Mouse (Mus musculus): ENCODE measurements around the gene Hoxc4. TPM values are rescaled to one million over a fixed set of nuclear protein-coding genes. Genes with fewer than 3 reads are reported as not detected.

The Hoxc4 gene
- polyA plus RNA-seq (2012; rRNA removed): 0.13 and 0.25 TPM in 2 replicates

GRCm38 (mm10) chr15:103018636-103019035, at the start of gene Hoxc4:
Gene Hoxc4, plus strand, starts transcription at chr15:103018934.
- H3K4me3 ChIP-seq (ENCODE audit: extremely low read depth, insufficient read depth, insufficient read length): no peak within 1 kb of the TSS
- no peak within 1 kb of the TSS for H3K27ac ChIP-seq (ENCODE audit: insufficient read depth, low read length)
- DNase-seq (ENCODE audit: low read depth in 1 of 2, low spot score in 2 of 2): no peak
- no peak for TF ChIP-seq CTCF (IDR thresholded peaks at IDR 0.05; ENCODE audit: extremely low read depth, insufficient read depth, insufficient read length, insufficient replicate concordance)
- no peak for TF ChIP-seq POLR2A (IDR thresholded peaks at IDR 0.05; ENCODE audit: low read depth, low read length)
- peaks cover 2% of the 10 kb centered on the region; the same call in 1 of the 2 replicates for H3K4me1 ChIP-seq (ENCODE audit: control insufficient read depth, insufficient read depth, insufficient read length)
- WGBS: 73% methylated on average over 9 of the region's 9 CpGs
- H3K27me3 ChIP-seq (ENCODE audit: control insufficient read depth, insufficient read depth, low read length): peaks cover 15% of the 10 kb centered on the region
- no peaks in the 10 kb centered on the region for H3K36me3 ChIP-seq (ENCODE audit: control insufficient read depth, insufficient read depth, low read length)

GRCm38 (mm10) chr15:102969296-102969695, 49.4 kb upstream of the Hoxc4 start:
- Histone ChIP-seq H3K4me1 (ENCODE audit: control insufficient read depth, insufficient read depth, insufficient read length) (no peaks in the 10 kb centered on the region), H3K36me3 (ENCODE audit: control insufficient read depth, insufficient read depth, low read length) (no peaks in the 10 kb centered on the region), H3K4me3 (ENCODE audit: extremely low read depth, insufficient read depth, insufficient read length) (no peak overlapping the region), H3K27ac (ENCODE audit: insufficient read depth, low read length) (no peak overlapping the region), H3K27me3 (ENCODE audit: control insufficient read depth, insufficient read depth, low read length) (peaks cover 36% of the 10 kb centered on the region)
- TF ChIP-seq POLR2A (IDR thresholded peaks at IDR 0.05; ENCODE audit: low read depth, low read length) (no peak), CTCF (IDR thresholded peaks at IDR 0.05; ENCODE audit: extremely low read depth, insufficient read depth, insufficient read length, insufficient replicate concordance) (no peak)
- WGBS: 33% methylated on average over 1 of the region's 1 CpGs
- DNase-seq (ENCODE audit: low read depth in 1 of 2, low spot score in 2 of 2): no peak

GRCm38 (mm10) chr15:102970740-102971139, 48.0 kb upstream of the Hoxc4 start:
- 1% methylated on average over 12 of the region's 12 CpGs for WGBS
- no peak for TF ChIP-seq CTCF (IDR thresholded peaks at IDR 0.05; ENCODE audit: extremely low read depth, insufficient read depth, insufficient read length, insufficient replicate concordance)
- TF ChIP-seq POLR2A (IDR thresholded peaks at IDR 0.05; ENCODE audit: low read depth, low read length): no peak
- Histone ChIP-seq H3K36me3 (ENCODE audit: control insufficient read depth, insufficient read depth, low read length) (no peaks in the 10 kb centered on the region), H3K27ac (ENCODE audit: insufficient read depth, low read length) (no peak overlapping the region), H3K4me3 (ENCODE audit: extremely low read depth, insufficient read depth, insufficient read length) (no peak overlapping the region), H3K27me3 (ENCODE audit: control insufficient read depth, insufficient read depth, low read length) (peaks cover 38% of the 10 kb centered on the region), H3K4me1 (ENCODE audit: control insufficient read depth, insufficient read depth, insufficient read length) (no peaks in the 10 kb centered on the region)
- DNase-seq (ENCODE audit: low read depth in 1 of 2, low spot score in 2 of 2): no peak

GRCm38 (mm10) chr15:102972254-102972653, 46.5 kb upstream of the Hoxc4 start:
- 4% methylated on average over 21 of the region's 21 CpGs for WGBS
- no peaks in the 10 kb centered on the region for H3K36me3 ChIP-seq (ENCODE audit: control insufficient read depth, insufficient read depth, low read length)
- no peak for DNase-seq (ENCODE audit: low read depth in 1 of 2, low spot score in 2 of 2)

GRCm38 (mm10) chr15:102972753-102973152, 46.0 kb upstream of the Hoxc4 start:
- WGBS: 7% methylated on average over 6 of the region's 6 CpGs

More at GRCm38 (mm10) chr15:102972254-102972653, 46.5 kb upstream of the Hoxc4 start:
- TF ChIP-seq POLR2A (IDR thresholded peaks at IDR 0.05; ENCODE audit: low read depth, low read length) (no peak), CTCF (IDR thresholded peaks at IDR 0.05; ENCODE audit: extremely low read depth, insufficient read depth, insufficient read length, insufficient replicate concordance) (no peak)
- H3K27me3 ChIP-seq (ENCODE audit: control insufficient read depth, insufficient read depth, low read length): peaks cover 35% of the 10 kb centered on the region
- no peak overlapping the region for H3K4me3 ChIP-seq (ENCODE audit: extremely low read depth, insufficient read depth, insufficient read length)
- no peak overlapping the region for H3K27ac ChIP-seq (ENCODE audit: insufficient read depth, low read length)
- peaks cover 9% of the 10 kb centered on the region; the same call in 1 of the 2 replicates for H3K4me1 ChIP-seq (ENCODE audit: control insufficient read depth, insufficient read depth, insufficient read length)

GRCm38 (mm10) chr15:102975034-102975433, 43.7 kb upstream of the Hoxc4 start:
- no peak overlapping the region for H3K27ac ChIP-seq (ENCODE audit: insufficient read depth, low read length)
- peaks cover 42% of the 10 kb centered on the region for H3K27me3 ChIP-seq (ENCODE audit: control insufficient read depth, insufficient read depth, low read length)
- no peak for TF ChIP-seq POLR2A (IDR thresholded peaks at IDR 0.05; ENCODE audit: low read depth, low read length)
- TF ChIP-seq CTCF (IDR thresholded peaks at IDR 0.05; ENCODE audit: extremely low read depth, insufficient read depth, insufficient read length, insufficient replicate concordance): no peak
- WGBS: 23% methylated on average over 7 of the region's 7 CpGs
- H3K4me3 ChIP-seq (ENCODE audit: extremely low read depth, insufficient read depth, insufficient read length): no peak overlapping the region
- H3K36me3 ChIP-seq (ENCODE audit: control insufficient read depth, insufficient read depth, low read length): no peaks in the 10 kb centered on the region
- H3K4me1 ChIP-seq (ENCODE audit: control insufficient read depth, insufficient read depth, insufficient read length): peaks cover 9% of the 10 kb centered on the region; the same call in 1 of the 2 replicates
- no peak for DNase-seq (ENCODE audit: low read depth in 1 of 2, low spot score in 2 of 2)

More at GRCm38 (mm10) chr15:102972753-102973152, 46.0 kb upstream of the Hoxc4 start:
- H3K4me1 ChIP-seq (ENCODE audit: control insufficient read depth, insufficient read depth, insufficient read length): peaks cover 9% of the 10 kb centered on the region; the same call in 1 of the 2 replicates
- TF ChIP-seq POLR2A (IDR thresholded peaks at IDR 0.05; ENCODE audit: low read depth, low read length): no peak
- no peak for TF ChIP-seq CTCF (IDR thresholded peaks at IDR 0.05; ENCODE audit: extremely low read depth, insufficient read depth, insufficient read length, insufficient replicate concordance)
- DNase-seq (ENCODE audit: low read depth in 1 of 2, low spot score in 2 of 2): no peak
- no peak overlapping the region for H3K27ac ChIP-seq (ENCODE audit: insufficient read depth, low read length)
- H3K36me3 ChIP-seq (ENCODE audit: control insufficient read depth, insufficient read depth, low read length): no peaks in the 10 kb centered on the region
- peaks cover 36% of the 10 kb centered on the region for H3K27me3 ChIP-seq (ENCODE audit: control insufficient read depth, insufficient read depth, low read length)
- H3K4me3 ChIP-seq (ENCODE audit: extremely low read depth, insufficient read depth, insufficient read length): no peak overlapping the region

GRCm38 (mm10) chr15:102975688-102976111, 43.0 kb upstream of the Hoxc4 start:
- Histone ChIP-seq H3K4me3 (ENCODE audit: extremely low read depth, insufficient read depth, insufficient read length) (no peak overlapping the region), H3K4me1 (ENCODE audit: control insufficient read depth, insufficient read depth, insufficient read length) (peaks cover 9% of the 10 kb centered on the region; the same call in 1 of the 2 replicates), H3K36me3 (ENCODE audit: control insufficient read depth, insufficient read depth, low read length) (no peaks in the 10 kb centered on the region), H3K27ac (ENCODE audit: insufficient read depth, low read length) (no peak overlapping the region), H3K27me3 (ENCODE audit: control insufficient read depth, insufficient read depth, low read length) (peaks cover 41% of the 10 kb centered on the region)
- TF ChIP-seq POLR2A (IDR thresholded peaks at IDR 0.05; ENCODE audit: low read depth, low read length): no peak
- TF ChIP-seq CTCF (IDR thresholded peaks at IDR 0.05; ENCODE audit: extremely low read depth, insufficient read depth, insufficient read length, insufficient replicate concordance): no peak
- whole genome bisulfite sequencing: 7% methylated on average over 21 of the region's 21 CpGs
- no peak for DNase-seq (ENCODE audit: low read depth in 1 of 2, low spot score in 2 of 2)

All from spleen, adult 2 months (tissue).